Mouse (Mus musculus): ENCODE data around the gene Fblim1. TPM values are rescaled to one million over a fixed set of nuclear protein-coding genes. Genes with fewer than 3 reads are reported as not detected.

Gene Fblim1
- polyA plus RNA-seq (2014; fragmentation: Illumina TruSeq; extraction: RNeasy Lipid Tissue Mini Kit (QIAGEN cat#74804); ENCODE audit: low read depth, low replicate concordance): 55.8 TPM

GRCm38 (mm10) chr4:141605861-141606260 is at the start of gene Fblim1:
Fblim1 (minus strand) TSS chr4:141606096.

DNA sequence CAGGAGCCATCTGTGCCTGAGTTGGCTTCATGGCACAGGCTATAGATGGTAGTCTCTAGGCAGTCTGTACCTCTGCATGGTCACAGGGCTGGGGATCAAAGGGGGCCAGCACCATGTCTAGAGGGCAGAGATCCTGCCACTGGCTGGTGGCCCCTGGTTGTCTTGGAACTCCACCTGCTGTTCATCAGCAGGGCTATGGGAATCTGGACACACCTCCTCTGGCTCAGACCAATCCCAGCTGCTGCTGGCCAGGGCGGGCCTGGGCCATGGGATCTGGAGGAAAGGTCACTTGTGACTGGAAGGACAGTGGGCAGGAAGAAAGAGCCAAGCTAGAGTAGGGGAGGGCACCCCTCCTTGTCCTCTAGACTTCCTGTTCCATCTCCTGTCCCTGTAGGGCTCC is 17.8 kb upstream of the Fblim1 start, which contains the start of gene Slc25a34:
TSS of gene Slc25a34 (minus strand) at position 156 of the 400 bp plus-strand sequence.

GRCm38 (mm10) chr4:141618565-141619243 is 12.8 kb upstream of the Fblim1 start, which contains the start of gene Tmem82:
Tmem82 (minus strand) TSS chr4:141618633.

GRCm38 (mm10) chr4:141538408-141539212 is 67.3 kb downstream of the Fblim1 start, which contains the start of gene Spen:
Spen (minus strand) TSS chr4:141538597.

Other genes starting within 250 kb of the Fblim1 start
- gene Fam131c, start 237.9 kb downstream of the Fblim1 start, polyA plus RNA-seq (2014; fragmentation: Illumina TruSeq; extraction: RNeasy Lipid Tissue Mini Kit (QIAGEN cat#74804); ENCODE audit: low read depth, low replicate concordance): not detected
- gene Clcnka, start 207.4 kb downstream of the Fblim1 start, polyA plus RNA-seq (2014; fragmentation: Illumina TruSeq; extraction: RNeasy Lipid Tissue Mini Kit (QIAGEN cat#74804); ENCODE audit: low read depth, low replicate concordance): not detected
- not detected for gene Clcnkb, start 190.1 kb downstream of the Fblim1 start, polyA plus RNA-seq (2014; fragmentation: Illumina TruSeq; extraction: RNeasy Lipid Tissue Mini Kit (QIAGEN cat#74804); ENCODE audit: low read depth, low replicate concordance)
- 0.28 TPM for gene Hspb7, start 185.3 kb downstream of the Fblim1 start, polyA plus RNA-seq (2014; fragmentation: Illumina TruSeq; extraction: RNeasy Lipid Tissue Mini Kit (QIAGEN cat#74804); ENCODE audit: low read depth, low replicate concordance)
- gene Srarp, start 170.0 kb downstream of the Fblim1 start, polyA plus RNA-seq (2014; fragmentation: Illumina TruSeq; extraction: RNeasy Lipid Tissue Mini Kit (QIAGEN cat#74804); ENCODE audit: low read depth, low replicate concordance): not detected
- 0.41 TPM for gene Zbtb17, start 161.4 kb downstream of the Fblim1 start, polyA plus RNA-seq (2014; fragmentation: Illumina TruSeq; extraction: RNeasy Lipid Tissue Mini Kit (QIAGEN cat#74804); ENCODE audit: low read depth, low replicate concordance)
- gene Spen, start 67.5 kb downstream of the Fblim1 start, polyA plus RNA-seq (2014; fragmentation: Illumina TruSeq; extraction: RNeasy Lipid Tissue Mini Kit (QIAGEN cat#74804); ENCODE audit: low read depth, low replicate concordance): 10.9 TPM
- 2.5 TPM for gene Tmem82, start 12.5 kb upstream of the Fblim1 start, polyA plus RNA-seq (2014; fragmentation: Illumina TruSeq; extraction: RNeasy Lipid Tissue Mini Kit (QIAGEN cat#74804); ENCODE audit: low read depth, low replicate concordance)
- gene Slc25a34, start 17.7 kb upstream of the Fblim1 start, polyA plus RNA-seq (2014; fragmentation: Illumina TruSeq; extraction: RNeasy Lipid Tissue Mini Kit (QIAGEN cat#74804); ENCODE audit: low read depth, low replicate concordance): 0.79 TPM
- 1.3 TPM for gene Plekhm2, start 58.8 kb upstream of the Fblim1 start, polyA plus RNA-seq (2014; fragmentation: Illumina TruSeq; extraction: RNeasy Lipid Tissue Mini Kit (QIAGEN cat#74804); ENCODE audit: low read depth, low replicate concordance)
- gene Rsc1a1, start 79.5 kb upstream of the Fblim1 start, polyA plus RNA-seq (2014; fragmentation: Illumina TruSeq; extraction: RNeasy Lipid Tissue Mini Kit (QIAGEN cat#74804); ENCODE audit: low read depth, low replicate concordance): not detected
- gene Ddi2, start 117.3 kb upstream of the Fblim1 start, polyA plus RNA-seq (2014; fragmentation: Illumina TruSeq; extraction: RNeasy Lipid Tissue Mini Kit (QIAGEN cat#74804); ENCODE audit: low read depth, low replicate concordance): 45.4 TPM
- not detected for gene Agmat, start 140.6 kb upstream of the Fblim1 start, polyA plus RNA-seq (2014; fragmentation: Illumina TruSeq; extraction: RNeasy Lipid Tissue Mini Kit (QIAGEN cat#74804); ENCODE audit: low read depth, low replicate concordance)
- gene Dnajc16, start 184.8 kb upstream of the Fblim1 start, polyA plus RNA-seq (2014; fragmentation: Illumina TruSeq; extraction: RNeasy Lipid Tissue Mini Kit (QIAGEN cat#74804); ENCODE audit: low read depth, low replicate concordance): 4.8 TPM
- 13.6 TPM for gene Casp9, start 187.5 kb upstream of the Fblim1 start, polyA plus RNA-seq (2014; fragmentation: Illumina TruSeq; extraction: RNeasy Lipid Tissue Mini Kit (QIAGEN cat#74804); ENCODE audit: low read depth, low replicate concordance)
- 5.2 TPM for gene Cela2a, start 220.1 kb upstream of the Fblim1 start, polyA plus RNA-seq (2014; fragmentation: Illumina TruSeq; extraction: RNeasy Lipid Tissue Mini Kit (QIAGEN cat#74804); ENCODE audit: low read depth, low replicate concordance)
- not detected for gene Ctrc, start 240.3 kb upstream of the Fblim1 start, polyA plus RNA-seq (2014; fragmentation: Illumina TruSeq; extraction: RNeasy Lipid Tissue Mini Kit (QIAGEN cat#74804); ENCODE audit: low read depth, low replicate concordance)